Mouse (Mus musculus) forebrain, embryonic 12.5 days (tissue): ENCODE results near the gene Cacna1h. TPM values are rescaled to one million over a fixed set of nuclear protein-coding genes. Genes with fewer than 3 reads are reported as not detected.

Experiments used
- ATAC-seq: fragments of 200-750 bp; cut with Nextera tagmentation; 2 replicates; pipeline ENCODE4 v1.8.0; 2017; ENCODE audit warnings: moderate TSS enrichment; ENCODE audit not compliant: low FRiP score
- H3K27ac ChIP-seq: fragments of 300-500 bp; sonication (generic); 2 replicates; pipeline ENCODE4 v1.5.1; 2016; ENCODE audit warnings: mild to moderate bottlenecking
- H3K27me3 ChIP-seq: fragments of 300-500 bp; sonication (generic); 2 replicates; pipeline ENCODE4 v1.6.1; 2016; ENCODE audit warnings: mild to moderate bottlenecking
- H3K36me3 ChIP-seq: fragments of 300-500 bp; sonication (generic); replicated peaks from 2 replicates; pipeline ENCODE4 v1.6.1; 2016; ENCODE audit warnings: mild to moderate bottlenecking
- H3K4me1 ChIP-seq: fragments of 300-500 bp; sonication (generic); 2 replicates; pipeline ENCODE4 v1.6.1; 2016
- H3K4me2 ChIP-seq: fragments of 300-500 bp; sonication (generic); 2 replicates; pipeline ENCODE4 v1.6.1; 2016; ENCODE audit warnings: mild to moderate bottlenecking, moderate library complexity
- H3K4me3 ChIP-seq: fragments of 300-500 bp; sonication (generic); replicated peaks from 2 replicates; pipeline ENCODE4 v1.5.1; 2016; ENCODE audit warnings: mild to moderate bottlenecking
- H3K9ac ChIP-seq: fragments of 300-500 bp; sonication (generic); 2 replicates; pipeline ENCODE4 v1.6.1; 2016; ENCODE audit warnings: mild to moderate bottlenecking
- H3K9me3 ChIP-seq: fragments of 300-500 bp; sonication (generic); 2 replicates; pipeline ENCODE4 v1.6.1; 2016
- WGBS: fragments of 180-500 bp; shearing (Covaris S2); methylation state at CpG from one replicate; pipeline ENCODE4 v1.1.7; 2016; 5-methylcytosine and 5-hydroxymethylcytosine counted together
- polyA plus RNA-seq: library from polyadenylated mRNA; unstranded; fragments of >200 nt; fragmentation: Nextera tagmentation; extraction: Ambion mirVana; gene quantifications from 2 replicates; pipeline ENCODE4 v1.2.1, GENCODE M21; 2016

Cacna1h gene
- polyA plus RNA-seq, 1 experiment from 2014 or later: 7.8 TPM

DNA sequence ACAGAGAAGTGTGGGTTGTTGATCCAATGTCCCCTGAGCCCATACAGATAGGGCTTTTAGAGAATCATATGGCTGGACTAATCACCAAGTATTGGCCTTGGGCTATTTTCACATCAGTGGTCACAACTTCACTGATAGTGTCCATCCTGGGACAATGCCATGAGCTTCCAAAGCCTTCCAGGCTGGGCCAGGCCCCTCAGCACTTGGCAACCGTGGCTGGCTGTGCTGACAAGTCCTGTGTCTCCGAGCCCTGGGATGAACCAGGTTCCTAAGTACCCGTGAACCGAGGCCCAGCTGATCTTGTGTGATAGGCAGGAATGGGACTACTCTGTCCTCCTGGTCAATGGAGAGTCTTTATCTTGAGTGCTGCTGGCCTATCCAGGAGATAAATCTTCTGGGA, 30.5 kb upstream of the Cacna1h start:
- no peak overlapping the region for H3K4me2 ChIP-seq
- H3K36me3 ChIP-seq: no peaks in the 10 kb centered on the region
- H3K4me1 ChIP-seq: peaks cover 12% of the 10 kb centered on the region
- no peak for ATAC-seq
- no peaks in the 10 kb centered on the region for H3K9me3 ChIP-seq
- peaks cover 31% of the 10 kb centered on the region for H3K27me3 ChIP-seq
- no peak overlapping the region for H3K27ac ChIP-seq
- H3K9ac ChIP-seq: no peak overlapping the region
- 89% methylated on average over 4 of the region's 4 CpGs for WGBS
- no peak overlapping the region for H3K4me3 ChIP-seq

DNA sequence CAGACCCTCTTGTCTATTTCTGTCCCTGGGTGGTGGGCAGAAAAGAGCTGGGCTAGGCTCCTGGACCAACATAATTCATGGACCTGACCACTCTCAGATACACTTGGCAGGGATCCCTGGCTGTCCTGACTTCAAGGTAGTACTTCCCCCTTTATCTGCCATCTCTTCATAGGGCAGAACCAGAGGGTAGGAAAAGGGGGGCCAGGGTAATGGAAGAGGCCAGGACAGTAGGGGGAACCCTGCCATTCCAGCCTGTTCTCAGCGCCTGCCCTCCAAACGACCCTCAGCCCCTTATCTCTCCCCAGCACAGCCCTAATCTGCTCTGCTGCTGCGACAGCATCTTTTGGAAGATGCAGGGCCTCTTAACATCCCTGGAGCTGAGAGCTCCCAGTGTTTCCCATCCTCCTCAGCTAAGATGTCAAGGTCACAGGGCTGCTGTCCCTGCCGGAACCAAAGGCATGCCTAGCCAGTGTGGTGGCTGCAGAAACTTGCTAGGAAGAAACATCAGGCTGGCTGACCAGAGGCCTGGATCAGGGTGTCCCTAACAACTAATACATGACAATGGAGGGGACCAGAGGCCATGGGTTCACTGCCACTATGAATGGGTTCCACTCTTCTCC, 29.9 kb upstream of the Cacna1h start:
- peaks cover 26% of the 10 kb centered on the region for H3K27me3 ChIP-seq
- 76% methylated on average over 4 of the region's 4 CpGs for WGBS
- H3K4me1 ChIP-seq: peaks cover 12% of the 10 kb centered on the region
- H3K36me3 ChIP-seq: no peaks in the 10 kb centered on the region
- ATAC-seq: no peak
- no peak overlapping the region for H3K27ac ChIP-seq
- H3K4me3 ChIP-seq: no peak overlapping the region
- no peak overlapping the region for H3K4me2 ChIP-seq
- H3K9ac ChIP-seq: no peak overlapping the region
- H3K9me3 ChIP-seq: no peaks in the 10 kb centered on the region

DNA sequence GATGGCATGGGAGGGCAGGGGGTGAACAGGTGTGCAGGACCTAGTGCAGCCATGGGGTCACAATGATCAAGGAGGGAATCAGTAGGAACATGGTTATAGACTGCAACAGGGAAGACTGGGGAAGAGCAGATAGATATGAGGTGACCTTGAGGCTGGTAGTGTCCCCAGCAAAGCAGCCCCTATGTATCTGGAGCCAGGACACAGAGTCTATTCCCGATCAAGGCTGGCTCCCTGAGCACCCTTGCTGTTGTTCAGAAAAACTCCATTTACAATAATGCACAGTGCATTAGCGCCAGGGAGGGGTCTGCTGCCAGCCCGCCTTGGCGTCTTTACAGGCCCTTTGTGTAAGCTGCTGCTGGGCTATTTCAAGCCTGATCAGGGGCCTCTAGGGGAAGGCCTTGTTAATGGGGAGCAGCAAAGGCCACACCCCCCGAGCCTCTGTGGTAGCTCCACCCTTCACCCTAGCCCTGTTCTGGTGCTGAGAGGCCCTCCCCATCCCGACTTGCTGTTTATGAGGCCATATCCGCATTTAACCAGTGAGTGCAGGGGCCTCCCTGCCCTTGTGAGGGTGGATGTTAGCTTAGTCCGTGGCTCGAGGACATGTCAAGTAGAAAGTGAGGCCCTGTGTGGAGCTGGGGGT, 28.8 kb upstream of the Cacna1h start:
- peak; percentile 79 for ATAC-seq
- H3K27me3 ChIP-seq: peaks cover 16% of the 10 kb centered on the region
- H3K4me2 ChIP-seq: peak overlapping the region; percentile 24; the same call in 1 of the 2 replicates
- no peak overlapping the region for H3K9ac ChIP-seq
- H3K4me1 ChIP-seq: peaks cover 12% of the 10 kb centered on the region
- WGBS: 13% methylated on average over 9 of the region's 9 CpGs
- H3K9me3 ChIP-seq: no peaks in the 10 kb centered on the region
- H3K4me3 ChIP-seq: no peak overlapping the region
- H3K27ac ChIP-seq: no peak overlapping the region
- no peaks in the 10 kb centered on the region for H3K36me3 ChIP-seq

DNA sequence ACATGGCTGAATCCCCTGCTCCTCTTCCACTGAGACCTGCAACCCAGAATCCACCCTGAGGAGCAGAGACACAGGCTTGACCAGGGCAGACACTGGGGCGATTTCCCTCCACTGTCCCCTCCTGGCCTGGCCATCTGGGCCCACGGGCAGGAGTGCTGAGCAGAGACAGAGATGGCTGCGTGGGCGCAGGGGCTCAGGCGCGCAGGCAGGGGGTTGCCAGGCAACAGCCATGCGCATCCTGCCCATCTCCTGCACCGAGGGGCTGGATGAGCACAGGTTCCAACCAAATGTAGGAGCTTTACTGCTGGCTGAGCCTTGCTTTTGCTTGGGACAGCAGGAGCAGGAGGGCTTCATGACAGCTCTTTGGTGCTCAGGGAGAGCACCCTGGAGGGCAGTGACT, 23.0 kb upstream of the Cacna1h start:
- WGBS: 59% methylated on average over 8 of the region's 8 CpGs
- H3K4me3 ChIP-seq: no peak overlapping the region
- no peaks in the 10 kb centered on the region for H3K9me3 ChIP-seq
- peaks cover 11% of the 10 kb centered on the region; the same call in 1 of the 2 replicates for H3K27me3 ChIP-seq
- H3K27ac ChIP-seq: no peak overlapping the region
- no peak overlapping the region for H3K9ac ChIP-seq
- 0 out of 2 replicates have a peak, but pooled peaks cover 5% of the 10 kb centered on the region for H3K4me1 ChIP-seq
- no peak overlapping the region for H3K4me2 ChIP-seq
- H3K36me3 ChIP-seq: no peaks in the 10 kb centered on the region
- ATAC-seq: no peak

DNA sequence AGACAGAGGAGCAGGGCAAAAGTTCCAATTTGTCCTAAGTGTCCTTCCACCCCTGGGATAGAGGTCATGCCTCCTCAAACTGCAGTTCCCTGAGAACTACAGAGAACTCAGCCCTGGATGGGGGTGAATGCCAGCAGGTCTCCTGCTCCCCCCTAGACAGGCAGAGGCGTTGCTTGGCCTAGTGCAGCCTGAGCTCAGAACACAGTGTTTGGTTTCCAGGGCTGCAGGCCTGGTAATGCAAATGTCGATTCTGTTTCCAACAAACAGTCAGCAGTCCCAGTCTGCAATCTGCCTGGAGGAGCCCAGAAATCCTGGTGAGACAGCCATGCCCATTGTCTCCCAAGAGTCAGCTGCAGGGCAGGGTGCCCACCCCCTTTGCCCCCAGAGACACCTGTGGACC, 20.7 kb upstream of the Cacna1h start, which contains the start of gene Tekt4:
TSS of gene Tekt4 (plus strand) at position 344 of the 400 bp plus-strand sequence.
- Histone ChIP-seq H3K4me1 (0 out of 2 replicates have a peak, but pooled peaks cover 5% of the 10 kb centered on the region), H3K36me3 (no peaks in the 10 kb centered on the region), H3K4me2 (no peak within 1 kb of the TSS), H3K27ac (no peak within 1 kb of the TSS), H3K9ac (peak within 1 kb of the TSS; percentile 13; the same call in 1 of the 2 replicates), H3K27me3 (peaks cover 14% of the 10 kb centered on the region; the same call in 1 of the 2 replicates), H3K9me3 (no peaks in the 10 kb centered on the region), H3K4me3 (no peak within 1 kb of the TSS)
- WGBS: 61% methylated on average over 2 of the region's 2 CpGs
- no peak for ATAC-seq

DNA sequence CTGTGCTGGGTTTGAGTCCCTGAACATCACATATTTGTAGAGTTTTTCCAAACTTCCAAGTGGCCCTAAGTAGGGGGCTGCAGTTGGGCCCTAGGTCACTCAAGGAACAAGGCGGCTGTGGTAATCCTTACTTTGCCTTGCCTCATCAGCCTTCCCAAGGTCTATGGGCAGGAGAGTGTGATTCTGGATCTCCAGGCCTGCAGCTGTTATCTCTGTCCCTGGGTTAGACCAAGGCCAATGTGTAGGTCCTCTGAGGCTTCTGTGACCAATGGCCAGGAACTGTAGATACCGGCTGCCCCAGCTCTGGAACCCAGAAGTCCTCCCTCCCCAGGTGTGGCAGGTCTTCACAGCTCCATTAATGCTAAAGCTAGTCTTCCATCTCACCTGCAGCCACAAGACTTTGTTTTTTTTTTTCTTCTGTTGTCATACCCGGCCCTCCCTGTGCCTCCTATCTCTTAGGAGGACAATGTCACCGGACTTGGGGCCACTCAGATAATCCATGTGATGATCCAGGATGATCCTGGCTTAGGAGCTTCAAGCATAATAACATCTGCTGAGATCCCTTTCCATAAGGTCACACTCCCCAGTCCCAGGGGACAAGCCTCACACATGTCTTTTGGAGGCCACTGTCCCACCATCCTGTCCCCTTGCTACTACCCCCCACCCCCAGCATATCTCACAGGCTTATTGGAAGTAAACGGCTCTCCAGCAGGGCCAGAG, 18.8 kb upstream of the Cacna1h start:
- no peak overlapping the region for H3K27ac ChIP-seq
- 81% methylated on average over 5 of the region's 5 CpGs for WGBS
- H3K4me1 ChIP-seq: peaks cover 5% of the 10 kb centered on the region; the same call in 1 of the 2 replicates
- no peak overlapping the region for H3K9ac ChIP-seq
- H3K4me3 ChIP-seq: no peak overlapping the region
- no peaks in the 10 kb centered on the region for H3K9me3 ChIP-seq
- no peak for ATAC-seq
- H3K27me3 ChIP-seq: peaks cover 14% of the 10 kb centered on the region; the same call in 1 of the 2 replicates
- no peak overlapping the region for H3K4me2 ChIP-seq
- H3K36me3 ChIP-seq: no peaks in the 10 kb centered on the region

DNA sequence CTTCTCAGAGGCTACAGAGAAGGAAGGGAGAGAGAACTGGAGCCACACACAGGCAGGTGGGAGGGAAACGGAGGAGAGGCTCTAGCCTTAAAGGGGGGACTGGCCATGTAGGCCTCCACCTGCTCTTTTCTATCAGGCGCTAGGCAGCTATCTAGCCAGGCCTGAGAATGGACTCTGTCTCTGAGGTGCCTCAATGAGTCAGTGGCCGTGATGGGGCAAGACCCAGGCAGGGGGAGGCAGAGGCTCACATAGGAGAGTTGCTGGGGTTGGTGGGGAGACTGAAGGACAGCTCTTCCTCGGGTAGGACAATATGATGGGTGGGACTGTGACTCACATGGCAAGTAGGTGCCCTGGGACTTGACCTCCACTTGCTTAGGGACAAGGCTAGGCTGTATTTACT, 16.7 kb upstream of the Cacna1h start:
- H3K4me2 ChIP-seq: no peak overlapping the region
- no peaks in the 10 kb centered on the region for H3K36me3 ChIP-seq
- no peak overlapping the region for H3K4me3 ChIP-seq
- H3K9ac ChIP-seq: no peak overlapping the region
- no peak overlapping the region for H3K27ac ChIP-seq
- H3K27me3 ChIP-seq: peaks cover 8% of the 10 kb centered on the region; the same call in 1 of the 2 replicates
- no peak for ATAC-seq
- H3K9me3 ChIP-seq: no peaks in the 10 kb centered on the region
- H3K4me1 ChIP-seq: no peaks in the 10 kb centered on the region; the same call in 1 of the 2 replicates
- WGBS: 69% methylated on average over 4 of the region's 4 CpGs

DNA sequence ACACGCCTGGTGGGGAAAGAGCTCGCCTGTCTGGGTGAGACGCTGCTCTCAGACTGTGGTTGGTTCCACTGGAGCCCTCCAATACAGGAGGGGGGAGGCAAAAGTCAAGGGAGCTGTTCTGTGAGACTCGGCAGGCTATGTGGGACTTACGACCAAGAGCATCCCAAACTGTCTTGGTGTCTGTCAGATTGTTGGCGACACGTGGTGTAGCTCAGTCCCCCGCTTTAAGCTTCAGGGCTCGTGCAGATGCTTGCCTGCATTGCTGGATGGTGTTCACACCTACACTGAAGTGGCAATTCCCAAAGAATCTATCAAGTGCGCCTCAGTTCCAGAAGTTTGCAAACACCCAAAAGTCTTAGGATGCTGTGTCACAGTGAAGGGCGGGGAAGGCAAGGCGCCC, 14.3 kb upstream of the Cacna1h start:
- ATAC-seq: no peak
- H3K4me1 ChIP-seq: no peaks in the 10 kb centered on the region; the same call in 1 of the 2 replicates
- 86% methylated on average over 12 of the region's 12 CpGs for WGBS

DNA sequence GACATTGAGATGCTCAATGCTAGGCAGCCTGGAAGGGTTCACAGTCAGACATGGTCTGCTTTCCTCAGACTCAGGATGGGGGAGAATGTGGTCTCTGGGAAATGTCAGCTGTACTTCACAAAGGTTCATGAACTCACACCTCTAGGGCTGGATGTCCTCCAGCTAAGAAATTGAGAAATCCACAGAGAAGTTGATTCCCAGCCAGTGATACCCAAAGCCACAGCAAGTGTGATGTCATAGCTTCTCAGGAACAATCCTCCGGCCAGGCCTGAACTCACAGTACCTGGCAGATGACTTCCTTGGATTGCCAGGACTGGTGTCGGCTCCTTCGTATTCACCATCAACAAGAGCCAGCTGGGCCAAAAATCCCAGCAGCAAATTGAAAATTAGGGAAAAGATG, 12.3 kb upstream of the Cacna1h start:
- Histone ChIP-seq H3K4me1 (no peaks in the 10 kb centered on the region; the same call in 1 of the 2 replicates), H3K9me3 (no peaks in the 10 kb centered on the region), H3K27ac (no peak overlapping the region), H3K27me3 (0 out of 2 replicates have a peak, but pooled peaks cover 6% of the 10 kb centered on the region), H3K4me2 (no peak overlapping the region), H3K4me3 (no peak overlapping the region), H3K36me3 (no peaks in the 10 kb centered on the region), H3K9ac (no peak overlapping the region)
- no peak for ATAC-seq
- 80% methylated on average over 3 of the region's 3 CpGs for WGBS

More for the DNA sequence above, 14.3 kb upstream of the Cacna1h start:
- no peaks in the 10 kb centered on the region for H3K9me3 ChIP-seq
- H3K4me2 ChIP-seq: no peak overlapping the region
- no peaks in the 10 kb centered on the region for H3K36me3 ChIP-seq
- H3K9ac ChIP-seq: no peak overlapping the region
- H3K4me3 ChIP-seq: no peak overlapping the region
- 0 out of 2 replicates have a peak, but pooled peaks cover 3% of the 10 kb centered on the region for H3K27me3 ChIP-seq
- no peak overlapping the region for H3K27ac ChIP-seq

DNA sequence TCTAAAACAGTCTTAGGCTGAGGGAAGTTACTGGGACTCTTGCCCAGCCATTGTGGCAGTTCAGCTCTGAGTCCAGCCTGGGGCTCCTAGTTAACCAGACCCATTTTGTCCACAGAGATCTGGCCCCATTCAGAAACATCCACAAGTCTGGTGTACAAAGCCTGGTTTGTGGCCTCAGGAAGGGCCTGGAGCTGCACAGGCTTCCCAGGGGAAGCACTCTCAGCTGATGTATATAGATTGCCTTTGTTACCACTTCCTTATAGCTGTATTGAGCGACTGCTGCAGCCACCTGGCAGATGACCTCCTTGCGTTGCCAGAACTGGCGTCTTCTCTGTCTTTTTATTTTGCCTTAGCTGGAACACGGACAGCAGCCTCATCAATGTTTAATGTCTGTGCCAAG, 11.5 kb upstream of the Cacna1h start:
- Histone ChIP-seq H3K27ac (no peak overlapping the region), H3K27me3 (0 out of 2 replicates have a peak, but pooled peaks cover 3% of the 10 kb centered on the region), H3K4me1 (no peaks in the 10 kb centered on the region; the same call in 1 of the 2 replicates), H3K4me2 (no peak overlapping the region), H3K9ac (no peak overlapping the region), H3K9me3 (no peaks in the 10 kb centered on the region), H3K36me3 (no peaks in the 10 kb centered on the region), H3K4me3 (no peak overlapping the region)
- ATAC-seq: no peak
- WGBS: 87% methylated on average over 4 of the region's 4 CpGs

DNA sequence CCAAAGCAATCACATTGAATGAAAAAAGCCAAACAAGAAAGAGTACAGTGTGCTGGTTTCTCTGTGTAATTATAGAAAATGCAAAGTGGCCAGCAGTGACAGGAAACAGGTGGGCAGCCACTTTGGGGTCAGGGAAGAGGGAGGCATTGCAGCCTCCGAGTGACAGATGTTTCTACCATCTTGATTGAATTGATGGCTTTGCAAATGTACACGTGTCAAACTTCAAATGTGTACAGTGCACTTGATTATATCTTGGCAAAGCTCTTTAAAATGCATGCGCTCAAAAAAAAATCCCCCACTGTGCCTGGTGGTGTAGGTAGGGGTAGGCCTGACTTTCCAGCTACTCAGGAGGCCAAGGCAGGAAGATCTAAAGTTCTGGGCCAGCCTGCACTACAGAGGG, 9.3 kb upstream of the Cacna1h start:
- 74% methylated on average over 3 of the region's 3 CpGs for WGBS
- peaks cover 10% of the 10 kb centered on the region; the same call in 1 of the 2 replicates for H3K27me3 ChIP-seq
- no peaks in the 10 kb centered on the region for H3K9me3 ChIP-seq
- no peak overlapping the region for H3K9ac ChIP-seq
- H3K4me3 ChIP-seq: no peak overlapping the region
- no peak overlapping the region for H3K27ac ChIP-seq
- no peaks in the 10 kb centered on the region for H3K4me1 ChIP-seq
- H3K4me2 ChIP-seq: no peak overlapping the region
- ATAC-seq: no peak
- no peaks in the 10 kb centered on the region for H3K36me3 ChIP-seq

DNA sequence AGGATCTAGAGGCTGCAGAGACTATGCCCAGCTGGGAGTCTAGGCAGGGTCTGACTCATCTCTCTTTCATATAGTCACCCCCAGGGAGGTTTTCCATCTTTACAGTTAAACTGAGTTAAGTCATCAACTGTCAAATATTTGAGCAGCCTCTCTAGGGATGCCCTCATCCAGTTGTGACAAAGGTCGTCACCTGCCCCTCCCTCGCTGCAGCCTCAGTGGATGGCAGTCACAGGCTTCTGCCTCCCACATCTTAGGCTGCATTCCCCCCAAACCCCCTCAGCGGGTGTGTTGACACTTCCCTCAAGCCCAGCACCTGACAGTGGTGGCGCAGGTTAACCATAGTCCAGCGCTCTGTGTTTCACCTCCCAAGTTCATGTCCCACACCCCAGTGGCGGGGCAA, 7.8 kb upstream of the Cacna1h start:
- Histone ChIP-seq H3K4me1 (no peaks in the 10 kb centered on the region), H3K36me3 (no peaks in the 10 kb centered on the region), H3K4me2 (no peak overlapping the region), H3K4me3 (no peak overlapping the region), H3K27me3 (peaks cover 18% of the 10 kb centered on the region; the same call in 1 of the 2 replicates), H3K9ac (no peak overlapping the region), H3K27ac (no peak overlapping the region), H3K9me3 (no peaks in the 10 kb centered on the region)
- no peak for ATAC-seq
- WGBS: 86% methylated on average over 6 of the region's 6 CpGs
